Mouse (Mus musculus): ENCODE data around the gene Ppp1r13b.

- no peak for TF ChIP-seq EP300 (IDR thresholded peaks at IDR 0.05; ENCODE audit: low read depth in 1 of 2, low read length in 2 of 2)
- TF ChIP-seq USF1 (IDR thresholded peaks at IDR 0.05; ENCODE audit: low read depth, low read length): no peak
- no peak for TF ChIP-seq CTCF (IDR thresholded peaks at IDR 0.05 in 2 of 3, conservative IDR thresholded peaks at IDR 0.05 in 1 of 3; ENCODE audit: control insufficient read depth in 1 of 3, insufficient read depth in 1 of 3, low read depth in 2 of 3, low read length in 3 of 3, poor library complexity in 1 of 3, severe bottlenecking in 1 of 3)
- TF ChIP-seq UBTF (IDR thresholded peaks at IDR 0.05; ENCODE audit: borderline replicate concordance, insufficient read depth, low read depth, low read length): no peak
Measured at GRCm38 (mm10) chr12:111795180-111795895, 112.6 kb downstream of the Ppp1r13b start.

All from MEL (cell line).